Mouse (Mus musculus) liver, adult 2 months (tissue): ENCODE data around the gene Dcst2.

ENCODE experiments used
- CTCF ChIP-seq: fragments of 200-500 bp; IDR thresholded peaks from 2 replicates; pipeline ENCODE4 v1.5.1; 2011; ENCODE audit warnings: low read depth, low read length, control low read depth
- POLR2A ChIP-seq: fragments of 200-500 bp; IDR thresholded peaks from 2 replicates; pipeline ENCODE4 v1.6.1; 2011; ENCODE audit warnings: low read length, control low read depth; ENCODE audit not compliant: insufficient read depth; ENCODE audit errors: extremely low read depth

DNA sequence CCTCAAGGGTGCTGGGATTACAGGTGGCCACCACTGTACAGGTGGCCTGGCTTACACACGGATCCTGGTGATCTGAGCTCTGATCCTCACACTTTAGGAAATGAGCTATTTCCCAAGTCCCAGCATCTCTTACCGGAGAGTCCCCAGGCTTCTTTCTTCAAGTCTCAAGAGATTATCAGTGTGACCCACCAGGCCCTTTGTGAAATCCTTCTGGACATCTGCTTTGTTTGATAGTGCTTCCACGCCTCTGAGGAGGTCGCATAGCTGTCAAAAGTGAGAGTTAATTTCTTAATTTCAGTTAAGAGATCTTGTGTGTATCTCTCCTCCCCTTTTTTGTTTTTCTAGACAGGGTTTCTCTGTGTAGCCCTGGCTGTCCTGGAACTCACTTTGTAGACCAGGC, 64.1 kb downstream of the Dcst2 start:
- TF ChIP-seq POLR2A (no peak), CTCF (no peak)
